Mouse (Mus musculus): ENCODE results near the gene Rfc1.

The Rfc1 gene

DNA sequence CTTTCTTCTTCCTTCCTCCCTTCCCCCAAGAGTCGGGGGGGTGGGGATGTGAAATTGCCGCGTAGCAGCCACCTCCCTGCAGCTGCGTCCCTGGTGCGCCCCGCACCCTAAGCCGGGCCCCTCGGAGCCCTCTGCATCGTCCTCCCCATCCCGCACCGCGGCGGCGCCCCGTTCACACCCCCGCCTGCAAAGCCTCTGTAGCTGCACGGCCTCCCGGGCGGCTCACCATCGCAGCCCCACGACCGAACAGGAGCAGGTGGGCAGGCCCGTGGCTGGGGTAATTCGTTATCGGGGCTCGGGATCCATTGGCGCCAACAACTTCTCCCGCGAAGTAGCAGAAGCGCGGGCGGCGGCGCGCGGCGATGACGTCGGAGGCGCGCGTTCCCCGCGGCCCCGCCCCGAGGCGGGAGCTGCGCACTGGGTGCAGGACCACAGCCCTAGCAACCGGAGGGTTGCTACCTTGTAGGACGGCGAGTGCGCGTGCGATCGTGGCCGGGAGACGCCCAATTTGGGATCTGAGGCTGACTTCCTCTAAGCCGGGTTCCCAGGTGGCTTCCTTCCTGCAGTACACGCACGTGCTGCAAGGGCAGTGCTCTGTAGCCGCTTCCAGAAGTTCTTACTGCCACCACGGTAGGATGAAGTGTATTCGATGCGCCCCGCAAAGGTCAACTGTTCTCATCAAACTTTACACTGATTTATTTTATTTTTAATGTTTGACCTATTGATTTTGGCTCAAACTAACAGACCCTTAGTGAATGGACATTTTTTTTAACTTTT lies at the start of gene Rfc1:
Gene Rfc1, minus strand, starts transcription at position 373 of the 777 bp plus-strand sequence.
- DNase-seq (ENCODE audit: low spot score): peak; percentile 52

DNA sequence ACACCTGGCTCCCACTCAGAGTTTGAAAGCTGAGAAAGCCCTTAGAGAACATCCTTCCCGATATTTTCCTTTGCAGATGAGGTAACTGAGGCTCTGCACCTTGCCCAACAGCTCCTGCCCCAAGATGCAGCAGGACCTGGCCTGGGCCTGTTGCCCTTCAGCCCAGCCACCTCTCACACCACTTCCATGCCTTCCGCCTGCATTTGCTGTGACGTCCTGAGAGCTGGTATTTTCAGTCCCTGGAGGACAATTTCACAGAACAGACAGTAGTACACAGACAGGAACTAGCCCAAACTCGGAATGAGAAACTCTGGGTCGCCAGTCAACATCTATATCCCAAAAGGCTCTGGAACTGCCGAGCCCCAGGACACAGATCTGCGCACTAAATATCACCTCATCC lies 39.3 kb upstream of the Rfc1 start:
- DNase-seq (ENCODE audit: low spot score): no peak

DNA sequence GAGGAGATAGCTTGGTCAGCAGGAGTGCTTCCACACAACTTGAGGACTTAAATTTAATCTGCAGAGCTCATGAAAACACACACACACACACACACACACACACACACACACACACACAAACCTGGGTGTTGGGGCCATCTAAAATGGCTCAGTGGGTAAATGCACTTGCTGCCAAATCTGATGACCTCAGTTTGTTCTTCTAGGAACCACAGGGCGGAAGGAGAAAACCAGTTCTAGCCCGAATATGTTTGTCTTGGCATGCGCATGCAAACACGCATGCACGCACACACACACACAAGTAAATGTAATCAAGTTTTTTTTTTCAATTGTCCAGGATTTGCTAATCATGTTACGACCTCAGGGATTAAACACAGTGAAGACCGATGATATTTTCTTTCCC lies 36.1 kb upstream of the Rfc1 start:
- DNase-seq (ENCODE audit: low spot score): no peak

DNA sequence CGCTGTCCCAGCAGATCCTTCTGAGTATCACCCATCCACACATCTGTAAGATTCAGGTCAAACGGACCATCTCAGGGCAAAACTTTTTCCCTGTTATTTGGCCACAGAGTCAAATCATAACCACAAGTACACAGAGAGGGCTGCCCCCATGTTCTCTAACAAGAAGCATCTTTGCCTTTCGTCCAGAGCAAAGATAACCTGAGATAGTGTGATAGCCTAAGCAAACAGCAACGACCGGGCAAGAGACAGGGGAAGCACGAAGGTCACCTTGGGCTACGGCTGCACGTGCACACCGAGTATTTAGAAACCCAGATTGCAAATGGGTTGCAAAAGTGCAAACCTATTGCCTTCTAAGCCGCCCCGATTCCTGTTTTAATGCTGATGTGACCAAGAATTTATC lies 32.4 kb upstream of the Rfc1 start:
- DNase-seq (ENCODE audit: low spot score): no peak

DNA sequence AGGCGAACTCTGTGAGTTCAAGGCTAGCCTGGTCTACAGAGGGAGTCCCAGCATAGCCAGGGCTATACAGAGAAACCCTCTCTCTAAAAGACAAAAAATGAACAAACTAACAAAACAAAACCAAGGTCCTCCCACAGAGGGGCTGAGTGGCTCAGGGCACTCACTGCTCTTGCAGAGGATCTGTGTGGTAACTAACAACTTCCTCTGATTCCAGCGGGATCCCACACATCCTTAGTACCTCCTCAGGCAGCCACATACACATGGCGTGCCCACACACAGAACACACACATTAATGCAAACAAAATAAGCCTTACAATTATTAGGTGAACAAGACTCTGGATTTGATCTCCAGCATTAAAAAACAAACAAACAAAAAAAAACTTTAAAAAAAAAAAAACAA lies 22.3 kb upstream of the Rfc1 start:
- DNase-seq (ENCODE audit: low spot score): no peak

DNA sequence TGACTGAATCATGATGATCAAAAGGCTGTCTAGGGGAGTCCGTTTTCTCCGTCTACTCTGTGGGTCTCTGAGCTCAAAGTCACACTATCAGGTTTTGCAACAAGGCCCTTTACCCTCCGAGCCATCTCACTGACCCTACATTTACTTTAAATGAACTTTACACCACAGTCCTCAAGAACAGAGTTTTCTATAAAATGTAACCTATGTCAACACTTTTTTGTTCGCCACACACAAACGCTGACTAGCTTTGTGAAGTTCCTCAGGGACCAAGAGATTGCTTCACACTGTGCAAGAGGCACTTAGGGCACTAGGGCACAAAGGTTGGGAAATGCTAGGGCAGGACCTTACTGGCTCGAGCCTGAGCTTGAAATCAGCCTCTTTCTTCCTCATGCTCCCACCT lies 21.4 kb upstream of the Rfc1 start:
- no peak for DNase-seq (ENCODE audit: low spot score)

DNA sequence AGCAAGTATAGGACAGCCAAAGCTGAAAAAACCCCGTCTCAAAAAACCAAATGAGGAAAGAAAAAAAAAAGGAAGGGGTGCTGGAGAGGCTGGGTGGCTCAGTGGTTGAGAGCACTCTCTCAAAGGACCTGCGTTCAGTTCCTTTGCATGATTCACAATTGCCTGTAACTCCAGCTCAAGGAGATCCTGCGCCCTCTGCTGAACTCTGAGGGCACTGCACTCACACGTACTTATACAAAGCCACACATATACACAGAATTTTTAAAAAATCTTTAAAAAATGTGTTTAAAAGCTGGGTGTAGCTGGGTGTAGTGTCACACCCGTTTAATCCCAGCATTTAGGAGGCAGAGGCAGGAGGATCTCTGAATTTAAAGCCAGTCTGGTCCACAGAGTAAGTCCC lies 19.5 kb upstream of the Rfc1 start:
- DNase-seq (ENCODE audit: low spot score): no peak

DNA sequence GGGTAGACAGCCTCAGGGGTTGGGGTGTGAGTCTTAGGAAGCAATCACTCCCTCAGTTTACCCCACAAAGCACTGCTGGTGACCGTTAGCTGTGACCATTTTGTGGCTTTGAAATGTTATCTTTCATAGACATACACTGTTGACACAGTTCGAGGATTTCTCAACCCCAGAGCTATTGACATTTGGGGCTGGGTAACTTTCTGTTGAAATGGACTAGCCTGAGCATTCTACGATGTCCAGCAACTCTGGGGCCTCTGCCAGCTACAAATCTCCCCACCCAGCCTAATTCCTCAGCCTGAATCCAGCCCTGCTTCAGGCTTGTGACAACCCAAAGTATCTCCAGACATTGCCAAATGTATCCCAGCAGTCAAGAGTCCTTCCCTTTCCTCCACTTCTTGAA lies 18.6 kb upstream of the Rfc1 start:
- DNase-seq (ENCODE audit: low spot score): no peak

DNA sequence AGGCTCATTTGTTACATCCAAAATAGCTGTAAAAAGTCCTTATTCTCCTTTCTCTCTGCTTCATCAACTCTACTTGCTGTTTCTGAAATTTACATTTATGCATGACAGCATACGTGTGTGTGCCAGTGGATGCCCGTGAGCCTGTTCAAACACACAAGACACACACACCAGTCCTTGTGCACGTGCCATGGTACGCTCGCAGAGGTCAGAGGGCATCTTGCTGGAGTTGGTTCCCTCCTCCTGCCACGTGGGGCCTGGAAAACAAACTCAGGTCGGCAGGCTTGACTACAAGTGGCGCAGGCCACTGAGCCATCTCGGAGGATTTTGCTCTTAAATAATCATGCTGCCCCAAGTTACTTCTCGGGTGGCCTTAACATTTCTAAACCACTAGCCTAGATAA lies 15.0 kb upstream of the Rfc1 start:
- no peak for DNase-seq (ENCODE audit: low spot score)

DNA sequence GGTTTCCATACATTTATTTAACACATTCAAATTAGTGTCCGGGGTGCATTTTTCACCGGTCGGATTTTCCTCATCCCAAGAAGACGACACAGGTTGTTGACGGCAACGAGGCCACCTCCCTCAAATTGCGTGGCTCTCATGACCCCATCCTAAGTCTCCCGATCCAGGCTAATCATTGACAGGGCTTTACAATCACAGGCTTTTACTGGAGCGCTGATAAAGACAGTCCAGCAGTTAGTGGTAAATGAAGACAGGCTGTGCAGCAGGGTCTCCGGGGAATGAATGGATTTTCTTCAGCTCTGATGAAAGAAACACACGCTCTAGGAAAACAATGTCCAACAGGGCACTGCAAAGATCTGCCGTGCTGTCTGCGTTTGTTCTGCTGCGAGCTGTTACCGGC lies 12.7 kb upstream of the Rfc1 start, which contains the start of gene Klb:
Gene Klb, plus strand, starts transcription at position 147 of the 400 bp plus-strand sequence.
- DNase-seq (ENCODE audit: low spot score): no peak

DNA sequence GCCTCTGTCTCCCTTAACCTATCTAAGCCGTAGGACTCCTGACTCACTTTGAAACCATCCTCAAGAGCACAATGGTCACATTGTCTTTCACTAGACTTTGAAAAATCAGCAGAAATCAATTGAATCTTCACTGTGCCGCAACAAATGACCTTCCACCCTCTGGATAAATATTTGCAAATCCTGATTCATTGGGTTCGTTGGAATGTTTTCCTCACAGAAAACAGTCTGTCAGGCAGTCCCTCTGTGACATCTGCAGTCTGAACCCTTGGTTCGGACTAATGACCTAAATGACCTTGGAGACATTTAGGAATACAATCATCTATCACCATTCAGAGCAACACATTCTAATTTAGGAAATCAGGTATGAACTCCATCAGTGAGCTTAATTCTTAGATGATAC lies 4.7 kb upstream of the Rfc1 start:
- DNase-seq (ENCODE audit: low spot score): no peak

DNA sequence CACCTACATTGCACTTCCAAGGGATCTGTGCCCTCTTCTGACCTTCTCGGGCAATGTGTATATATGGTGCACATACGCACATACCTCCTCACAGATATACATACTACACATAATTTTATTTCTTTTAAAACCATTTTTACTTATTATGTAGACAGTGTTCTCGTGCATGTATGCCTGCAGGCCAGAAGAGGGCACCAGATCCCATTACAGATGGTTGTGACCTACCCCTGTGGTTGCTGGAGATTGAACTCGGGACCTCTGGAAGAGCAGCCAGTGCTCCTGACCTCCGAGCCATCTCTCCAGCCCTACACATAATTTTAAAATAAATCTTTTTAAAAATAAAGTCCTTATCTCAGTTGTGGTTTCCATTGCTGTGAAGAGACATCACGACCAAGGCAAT lies 2.9 kb upstream of the Rfc1 start:
- no peak for DNase-seq (ENCODE audit: low spot score)

DNA sequence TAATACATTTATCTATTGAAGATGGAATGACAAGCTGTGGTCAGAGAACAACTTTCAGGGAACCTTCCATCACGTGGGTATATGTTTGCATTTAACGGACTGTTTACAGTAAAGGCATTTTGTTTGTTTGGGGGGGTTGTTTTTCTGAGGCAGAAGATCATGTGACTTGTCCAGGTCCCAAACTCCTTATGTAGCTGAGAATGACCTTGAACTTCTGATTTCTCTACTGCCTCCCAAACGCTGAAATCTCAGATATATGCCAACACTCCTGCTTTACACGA lies 545 bp upstream of the Rfc1 start:
- no peak for DNase-seq (ENCODE audit: low spot score)

DNA sequence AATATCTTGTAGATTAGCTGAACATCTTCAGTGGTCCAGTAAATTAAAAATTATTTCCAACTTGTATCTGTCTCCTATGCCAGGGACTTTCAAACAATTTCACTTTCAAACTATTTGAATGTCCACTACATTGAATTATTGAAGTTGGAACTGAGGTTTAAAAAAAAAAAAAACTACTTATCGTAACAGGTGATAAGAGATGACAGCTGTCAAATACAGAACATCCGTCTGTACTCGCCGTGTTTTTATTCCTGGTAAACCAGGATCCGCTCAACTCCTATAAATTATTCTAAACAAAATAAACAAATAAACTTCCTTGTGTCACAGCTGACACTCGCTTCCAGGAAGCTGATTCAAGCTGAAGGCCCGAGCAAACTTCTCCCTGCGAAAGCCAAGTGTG lies 682 bp downstream of the Rfc1 start:
- no peak for DNase-seq (ENCODE audit: low spot score)

DNA sequence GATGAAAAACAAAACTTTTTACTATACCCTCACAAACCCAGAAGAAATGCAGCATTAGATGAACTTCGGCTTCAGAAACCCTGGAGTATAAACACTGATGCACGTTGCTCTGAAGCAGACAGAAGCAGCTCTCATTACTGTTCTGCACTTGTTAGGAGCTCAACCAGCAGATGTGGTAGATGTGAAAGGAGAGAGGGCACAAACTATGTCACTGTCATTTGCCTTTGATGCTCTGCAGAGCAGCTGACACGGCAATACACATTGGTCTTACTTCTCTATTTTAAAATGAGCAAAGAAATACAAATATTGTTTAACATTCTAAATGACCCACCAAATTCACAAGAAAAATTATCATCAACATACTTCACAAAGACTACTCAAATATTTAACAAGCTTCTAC lies 5.5 kb downstream of the Rfc1 start:
- no peak for DNase-seq (ENCODE audit: low spot score)

DNA sequence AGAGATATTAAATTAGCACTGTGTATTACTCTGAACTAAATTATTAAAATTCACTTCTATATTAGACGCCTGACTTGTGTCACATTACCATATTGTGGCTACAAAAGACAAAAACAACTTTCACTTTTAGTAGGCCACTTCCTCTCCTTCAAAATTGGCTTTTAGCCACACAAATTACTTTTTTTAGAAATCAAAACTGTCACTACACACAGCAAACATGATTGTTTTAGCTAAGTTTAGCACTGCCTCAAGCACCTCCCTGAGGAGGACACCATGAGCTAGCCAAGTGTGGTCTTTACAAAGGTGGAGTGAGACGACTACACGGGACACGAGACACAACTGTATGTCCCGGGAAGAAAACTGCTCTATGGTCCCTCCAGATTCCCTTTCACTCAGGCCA lies 9.3 kb downstream of the Rfc1 start:
- DNase-seq (ENCODE audit: low spot score): no peak

DNA sequence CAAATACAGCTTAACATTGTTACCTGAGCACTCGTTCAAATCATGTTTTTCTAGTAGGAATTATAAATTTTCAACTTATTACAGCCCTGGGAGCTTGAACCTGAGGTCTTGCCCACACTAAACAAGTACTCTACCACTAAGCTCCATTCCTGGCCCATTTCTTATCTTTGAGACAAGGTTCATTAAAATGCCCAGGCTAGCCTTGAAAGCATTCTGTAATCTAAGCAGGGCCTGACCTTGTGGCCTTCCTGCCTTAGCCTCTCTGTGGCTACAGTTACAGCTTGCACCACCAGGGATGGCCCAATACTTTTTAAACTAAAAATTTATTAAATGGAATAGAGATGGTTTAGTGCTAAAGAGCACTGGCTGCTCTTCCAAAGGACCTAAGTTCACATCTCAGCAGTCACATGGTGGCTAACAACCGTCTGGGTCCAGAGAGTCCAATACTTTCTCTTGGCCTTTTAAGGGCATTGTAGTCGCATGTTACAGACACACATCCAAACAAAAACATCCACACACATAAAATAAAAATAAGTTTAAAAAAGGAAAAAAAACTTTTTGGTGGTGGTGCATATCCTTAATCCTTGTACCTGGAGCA lies 10.6 kb downstream of the Rfc1 start:
- DNase-seq (ENCODE audit: low spot score): no peak

DNA sequence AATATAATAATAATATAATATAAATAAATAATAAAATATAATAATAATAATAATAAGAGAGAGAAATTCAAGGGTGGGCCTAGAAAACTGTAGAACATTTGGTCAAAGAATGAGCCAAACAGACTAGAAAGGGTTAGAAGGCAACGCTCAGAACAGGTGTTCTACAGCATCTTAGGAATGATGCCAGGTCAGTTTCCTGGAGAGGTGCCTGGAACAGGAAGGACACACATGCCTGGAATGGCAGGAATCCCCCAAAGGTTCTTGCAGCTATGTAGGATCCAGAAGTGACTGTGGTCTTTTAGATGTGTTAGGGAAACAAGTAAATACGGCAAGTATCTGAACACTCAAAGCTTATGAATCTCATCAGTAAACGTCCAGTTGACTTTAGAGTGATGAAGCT lies 11.2 kb downstream of the Rfc1 start:
- DNase-seq (ENCODE audit: low spot score): no peak

DNA sequence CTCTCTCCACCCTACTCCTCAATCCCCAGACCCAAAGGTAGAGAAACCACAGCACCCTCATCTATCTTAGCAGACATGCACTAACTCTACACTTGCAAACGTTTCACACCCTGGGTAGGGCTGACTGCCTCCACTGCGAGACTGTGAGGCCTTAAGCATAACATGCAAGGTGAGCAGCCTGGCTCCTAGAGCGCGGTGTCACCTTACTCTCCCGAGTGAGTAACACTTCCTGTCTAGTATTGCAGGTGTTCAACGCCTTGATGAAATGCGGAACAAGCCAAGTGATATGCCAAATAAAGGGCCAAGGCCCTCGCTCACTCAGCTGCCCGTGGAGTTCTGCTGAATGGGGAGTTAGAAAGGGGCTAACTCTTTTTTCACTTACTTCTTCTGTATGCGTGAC lies 13.3 kb downstream of the Rfc1 start:
- DNase-seq (ENCODE audit: low spot score): no peak

DNA sequence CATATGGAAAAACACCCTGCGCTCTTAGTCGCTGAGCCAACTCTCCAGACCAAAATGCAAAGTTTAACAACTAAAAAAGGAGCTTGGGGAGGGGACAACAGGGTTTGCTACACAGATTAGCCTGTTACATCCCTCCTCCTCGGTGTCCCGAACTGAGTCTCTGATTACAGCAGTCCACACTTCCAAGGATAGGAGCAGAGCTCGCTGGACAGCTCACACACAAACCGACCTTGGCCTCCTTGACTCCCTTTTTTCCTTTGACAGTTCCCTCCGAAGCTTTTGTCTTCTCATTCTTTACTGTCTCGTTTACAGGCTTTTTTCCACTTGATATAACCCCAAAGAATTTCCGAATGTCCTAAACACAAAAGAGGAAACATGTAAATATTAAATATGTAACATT lies 16.3 kb downstream of the Rfc1 start:
- DNase-seq (ENCODE audit: low spot score): no peak

DNA sequence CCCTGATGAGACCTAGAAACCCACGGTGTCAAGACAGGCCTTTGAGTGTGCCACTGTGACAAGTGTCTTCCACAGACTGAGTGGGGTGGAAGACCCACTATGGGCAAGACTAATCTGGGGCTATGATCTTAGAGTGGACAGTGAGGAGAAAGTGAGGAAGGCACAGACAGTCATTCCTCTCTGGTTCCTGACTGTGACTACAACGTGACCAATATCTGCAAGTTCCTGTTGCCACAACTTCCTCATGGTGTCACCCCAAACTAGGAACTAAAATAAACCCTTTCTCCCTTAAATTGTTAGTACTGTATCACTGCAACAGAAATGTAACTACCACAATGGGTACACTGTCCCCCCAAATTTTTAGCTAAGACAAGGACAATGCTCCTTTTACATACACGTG lies 26.6 kb downstream of the Rfc1 start:
- no peak for DNase-seq (ENCODE audit: low spot score)

DNA sequence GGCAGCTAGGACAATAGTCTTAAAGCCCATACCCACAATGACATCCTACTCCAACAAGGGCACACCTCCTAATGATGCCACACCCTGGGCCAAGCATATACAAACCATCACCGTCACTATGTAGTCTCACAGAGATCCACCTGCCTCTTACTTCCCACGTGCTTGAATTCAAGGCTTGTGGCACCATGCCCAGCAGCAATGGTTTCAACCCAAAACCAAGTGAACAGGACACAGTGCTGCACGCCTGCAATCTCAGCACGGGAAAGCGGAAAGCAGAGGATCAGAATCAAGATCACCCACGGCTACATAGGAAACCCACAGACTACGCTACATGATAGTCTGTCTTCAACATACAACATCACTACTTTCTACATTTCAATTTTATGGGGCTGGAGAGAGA lies 27.3 kb downstream of the Rfc1 start:
- no peak for DNase-seq (ENCODE audit: low spot score)

DNA sequence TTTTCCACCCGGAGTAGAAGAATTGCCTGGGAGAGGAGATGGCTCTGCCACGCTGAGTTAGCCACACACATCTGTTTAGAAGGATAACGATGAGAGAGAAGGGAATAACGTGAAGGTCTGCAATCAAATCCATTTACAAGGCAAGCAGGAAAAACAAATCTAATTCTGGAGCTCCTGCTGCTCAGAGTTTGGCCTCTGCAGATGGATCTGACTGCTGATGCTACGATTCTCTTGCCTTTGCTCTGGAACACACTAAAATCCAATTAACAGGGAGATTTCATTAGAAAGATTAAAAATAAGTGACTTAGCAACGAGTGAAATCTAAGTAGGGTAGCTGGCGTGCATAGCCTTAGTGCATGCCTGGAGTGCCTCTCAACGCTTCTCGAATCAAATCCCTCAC lies 30.0 kb downstream of the Rfc1 start:
- DNase-seq (ENCODE audit: low spot score): no peak

DNA sequence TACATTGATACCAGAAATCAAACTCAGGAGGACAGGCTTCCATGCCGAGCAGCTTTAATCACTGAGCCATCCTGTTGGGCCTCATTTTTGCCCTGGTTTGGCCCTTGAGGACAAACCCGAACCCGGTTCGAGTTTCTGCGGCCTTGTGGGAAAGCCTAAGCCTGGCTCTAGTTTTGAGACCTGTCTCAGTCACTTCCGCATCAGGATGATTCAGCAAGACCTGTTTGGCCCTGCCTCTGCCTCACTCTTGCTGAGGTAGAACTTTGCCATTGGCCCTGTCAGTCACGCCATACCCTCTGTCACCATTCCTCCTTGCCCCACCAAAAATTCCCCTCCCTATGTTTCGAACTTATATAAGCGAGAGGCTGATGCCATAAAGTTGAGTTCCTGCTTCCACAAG lies 35.3 kb downstream of the Rfc1 start:
- no peak for DNase-seq (ENCODE audit: low spot score)
